Mouse (Mus musculus): ENCODE results near the gene Veph1. TPM values are rescaled to one million over a fixed set of nuclear protein-coding genes. Genes with fewer than 3 reads are reported as not detected.

Veph1 gene
- total RNA-seq, 1 experiment, result 0.67 TPM

DNA sequence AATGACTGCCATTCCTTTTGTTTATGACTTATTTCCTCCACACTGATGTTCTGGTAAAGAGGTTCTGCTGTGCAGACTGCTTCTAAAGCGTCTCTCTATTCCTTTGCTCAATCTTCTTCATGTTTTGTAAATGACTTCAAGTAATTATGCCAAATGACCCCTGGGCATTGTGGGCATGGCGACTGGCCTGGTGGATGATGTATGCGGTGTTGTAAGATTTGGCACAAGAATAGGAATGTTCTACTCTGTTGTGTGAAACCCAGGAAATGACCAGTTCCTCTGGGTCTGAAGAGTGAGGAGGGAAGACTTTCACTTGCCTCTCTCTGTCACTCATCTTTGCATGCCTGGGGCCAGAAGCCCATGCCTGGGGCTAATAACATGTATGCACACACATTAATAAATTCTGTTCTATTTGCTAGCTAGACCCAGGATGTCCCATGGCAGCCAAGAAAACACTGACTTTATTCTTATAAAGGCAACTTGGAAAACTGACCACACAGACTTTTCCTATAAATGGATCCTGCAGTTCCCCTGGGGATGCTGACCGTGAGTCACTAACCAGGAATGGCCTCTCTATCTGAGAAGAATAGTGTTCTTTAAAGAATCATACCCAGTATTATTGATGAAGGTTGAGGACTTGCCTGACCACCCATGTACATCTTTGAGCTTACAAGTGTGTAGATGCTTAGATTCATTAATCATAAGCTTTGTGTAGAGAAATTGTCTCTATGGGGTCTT, 87.6 kb downstream of the Veph1 start:
- Histone ChIP-seq H3K9me3 (ENCODE audit: control insufficient read depth, insufficient read depth, low read depth, low read length) (no peaks in the 10 kb centered on the region), H3K27ac (ENCODE audit: insufficient read depth, low read depth, low read length, poor library complexity, severe bottlenecking) (no peak overlapping the region), H3K4me1 (ENCODE audit: control insufficient read depth in 2 of 2, insufficient read depth in 2 of 2, low read length in 2 of 2, poor library complexity in 1 of 2) (no peaks in the 10 kb centered on the region), H3K9ac (ENCODE audit: insufficient read depth, low read depth, low read length, poor library complexity, severe bottlenecking) (no peak overlapping the region), H3K36me3 (ENCODE audit: control insufficient read depth, insufficient read depth, low read length, poor library complexity, severe bottlenecking) (no peaks in the 10 kb centered on the region), H3K4me3 (ENCODE audit: insufficient read depth in 1 of 2, low read depth in 1 of 2, low read length in 2 of 2, poor library complexity in 1 of 2, severe bottlenecking in 1 of 2) (no peak overlapping the region)
- no peak for DNase-seq (ENCODE audit: low read depth, low spot score)
- in situ Hi-C loops (cut with MboI; ENCODE audit: low sequenced_read_pairs in 2 of 2, unreplicated experiment in 2 of 2), result no loop called here
- no peak for TF ChIP-seq ZC3H11A (IDR thresholded peaks at IDR 0.05; ENCODE audit: borderline replicate concordance, low read depth, low read length)
- no peak for TF ChIP-seq MAFK (IDR thresholded peaks at IDR 0.05; ENCODE audit: insufficient read depth, low read depth, low read length)
- no peak for TF ChIP-seq HCFC1 (IDR thresholded peaks at IDR 0.05; ENCODE audit: borderline replicate concordance, insufficient read depth, low read length)
- no peak for TF ChIP-seq CHD2 (IDR thresholded peaks at IDR 0.05; ENCODE audit: low read depth, low read length)
- no peak for TF ChIP-seq ZNF384 (IDR thresholded peaks at IDR 0.05; ENCODE audit: low read depth, low read length)

DNA sequence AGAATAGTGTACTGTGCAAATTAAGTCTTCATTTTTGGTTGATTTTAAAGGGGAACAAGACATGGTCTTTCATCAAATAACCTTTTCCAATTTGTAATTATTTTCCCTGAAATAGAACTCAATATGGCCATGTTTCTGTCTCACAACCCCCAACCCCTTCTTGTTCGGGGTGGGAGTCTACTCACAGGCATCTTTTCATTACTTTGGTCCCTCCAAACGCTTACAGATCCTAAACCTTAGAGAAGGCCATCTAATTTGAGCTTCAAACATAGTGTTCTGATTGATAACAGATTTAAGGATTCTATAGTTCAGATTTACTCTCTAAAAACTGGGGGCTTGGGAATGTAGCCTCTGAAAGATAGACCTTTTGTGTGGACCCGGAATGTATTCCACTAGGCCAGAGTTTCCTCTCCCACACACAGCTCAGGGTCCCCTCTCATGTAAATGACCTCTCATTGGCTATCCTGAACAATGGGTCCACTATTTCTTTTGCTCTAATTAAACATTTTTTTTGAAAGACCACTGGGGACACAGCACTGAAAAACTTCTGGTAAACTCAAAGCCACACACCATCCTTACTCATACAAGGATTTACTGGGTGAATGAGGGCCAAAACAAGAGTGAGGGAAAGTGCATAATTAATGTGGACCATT, 102.6 kb downstream of the Veph1 start:
- Histone ChIP-seq H3K36me3 (ENCODE audit: control insufficient read depth, insufficient read depth, low read length, poor library complexity, severe bottlenecking) (no peaks in the 10 kb centered on the region), H3K27ac (ENCODE audit: insufficient read depth, low read depth, low read length, poor library complexity, severe bottlenecking) (no peak overlapping the region), H3K9me3 (ENCODE audit: control insufficient read depth, insufficient read depth, low read depth, low read length) (no peaks in the 10 kb centered on the region), H3K4me1 (ENCODE audit: control insufficient read depth in 2 of 2, insufficient read depth in 2 of 2, low read length in 2 of 2, poor library complexity in 1 of 2) (no peaks in the 10 kb centered on the region), H3K9ac (ENCODE audit: insufficient read depth, low read depth, low read length, poor library complexity, severe bottlenecking) (no peak overlapping the region), H3K4me3 (ENCODE audit: insufficient read depth in 1 of 2, low read depth in 1 of 2, low read length in 2 of 2, poor library complexity in 1 of 2, severe bottlenecking in 1 of 2) (no peak overlapping the region)
- in situ Hi-C loops (cut with MboI; ENCODE audit: low sequenced_read_pairs in 2 of 2, unreplicated experiment in 2 of 2), result no loop called here
- no peak for TF ChIP-seq ZNF384 (IDR thresholded peaks at IDR 0.05; ENCODE audit: low read depth, low read length)
- TF ChIP-seq CHD2 (IDR thresholded peaks at IDR 0.05; ENCODE audit: low read depth, low read length), result no peak
- TF ChIP-seq MAFK (IDR thresholded peaks at IDR 0.05; ENCODE audit: insufficient read depth, low read depth, low read length), result no peak
- TF ChIP-seq HCFC1 (IDR thresholded peaks at IDR 0.05; ENCODE audit: borderline replicate concordance, insufficient read depth, low read length), result no peak
- no peak for TF ChIP-seq ZC3H11A (IDR thresholded peaks at IDR 0.05; ENCODE audit: borderline replicate concordance, low read depth, low read length)
- DNase-seq (ENCODE audit: low read depth, low spot score), result no peak

DNA sequence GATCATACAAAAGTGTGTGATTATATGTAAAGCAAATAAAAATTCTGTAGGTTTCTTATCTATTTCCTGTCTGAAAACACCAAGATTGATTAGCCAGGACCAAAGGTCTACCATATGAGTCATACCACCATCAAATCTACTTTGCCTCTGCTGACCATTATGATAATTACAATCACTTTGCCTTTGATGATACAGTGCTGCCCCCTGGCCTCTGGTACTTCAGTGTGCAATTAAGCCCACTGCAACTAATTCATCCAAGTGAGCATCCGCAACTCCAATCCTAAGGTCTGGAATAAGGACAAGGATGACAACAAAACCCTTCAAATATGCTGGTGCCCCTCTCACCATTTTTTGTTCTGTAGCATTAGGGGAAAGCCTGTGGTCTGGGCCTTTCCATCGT, 117.0 kb downstream of the Veph1 start:
- H3K9ac ChIP-seq (ENCODE audit: insufficient read depth, low read depth, low read length, poor library complexity, severe bottlenecking), result no peak overlapping the region
- no peaks in the 10 kb centered on the region for H3K36me3 ChIP-seq (ENCODE audit: control insufficient read depth, insufficient read depth, low read length, poor library complexity, severe bottlenecking)
- H3K27ac ChIP-seq (ENCODE audit: insufficient read depth, low read depth, low read length, poor library complexity, severe bottlenecking), result no peak overlapping the region
- in situ Hi-C loops (cut with MboI; ENCODE audit: low sequenced_read_pairs in 2 of 2, unreplicated experiment in 2 of 2), result no loop called here
- TF ChIP-seq ZNF384 (IDR thresholded peaks at IDR 0.05; ENCODE audit: low read depth, low read length) (no peak), CHD2 (IDR thresholded peaks at IDR 0.05; ENCODE audit: low read depth, low read length) (no peak), HCFC1 (IDR thresholded peaks at IDR 0.05; ENCODE audit: borderline replicate concordance, insufficient read depth, low read length) (no peak), ZC3H11A (IDR thresholded peaks at IDR 0.05; ENCODE audit: borderline replicate concordance, low read depth, low read length) (no peak), MAFK (IDR thresholded peaks at IDR 0.05; ENCODE audit: insufficient read depth, low read depth, low read length) (no peak)
- H3K4me3 ChIP-seq (ENCODE audit: insufficient read depth in 1 of 2, low read depth in 1 of 2, low read length in 2 of 2, poor library complexity in 1 of 2, severe bottlenecking in 1 of 2), result no peak overlapping the region
- no peaks in the 10 kb centered on the region for H3K4me1 ChIP-seq (ENCODE audit: control insufficient read depth in 2 of 2, insufficient read depth in 2 of 2, low read length in 2 of 2, poor library complexity in 1 of 2)
- H3K9me3 ChIP-seq (ENCODE audit: control insufficient read depth, insufficient read depth, low read depth, low read length), result no peaks in the 10 kb centered on the region
- no peak for DNase-seq (ENCODE audit: low read depth, low spot score)

DNA sequence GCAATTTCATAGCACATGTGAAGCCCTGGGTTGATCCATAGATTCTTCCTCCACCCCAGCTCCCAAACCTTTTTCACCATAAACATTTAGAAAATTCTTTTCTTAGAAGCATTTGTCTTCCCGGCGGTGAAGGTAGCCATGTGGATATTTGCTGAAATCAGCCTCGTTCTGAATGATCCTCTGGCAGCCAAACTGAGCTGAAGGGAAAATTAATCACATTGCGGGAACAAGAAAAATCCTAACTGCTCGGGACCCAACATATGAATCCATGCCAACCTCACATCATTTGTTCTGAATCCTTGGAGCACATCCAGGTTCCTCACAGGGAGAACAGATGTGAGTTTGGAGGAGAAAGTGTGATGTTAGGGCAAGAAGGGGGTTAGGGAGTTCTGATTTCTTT, 123.7 kb downstream of the Veph1 start:
- H3K4me3 ChIP-seq (ENCODE audit: insufficient read depth in 1 of 2, low read depth in 1 of 2, low read length in 2 of 2, poor library complexity in 1 of 2, severe bottlenecking in 1 of 2), result no peak overlapping the region
- no peaks in the 10 kb centered on the region for H3K36me3 ChIP-seq (ENCODE audit: control insufficient read depth, insufficient read depth, low read length, poor library complexity, severe bottlenecking)
- H3K9me3 ChIP-seq (ENCODE audit: control insufficient read depth, insufficient read depth, low read depth, low read length), result no peaks in the 10 kb centered on the region
- H3K27ac ChIP-seq (ENCODE audit: insufficient read depth, low read depth, low read length, poor library complexity, severe bottlenecking), result no peak overlapping the region
- no peak for DNase-seq (ENCODE audit: low read depth, low spot score)
- H3K9ac ChIP-seq (ENCODE audit: insufficient read depth, low read depth, low read length, poor library complexity, severe bottlenecking), result no peak overlapping the region
- H3K4me1 ChIP-seq (ENCODE audit: control insufficient read depth in 2 of 2, insufficient read depth in 2 of 2, low read length in 2 of 2, poor library complexity in 1 of 2), result no peaks in the 10 kb centered on the region
- in situ Hi-C loops (cut with MboI; ENCODE audit: low sequenced_read_pairs in 2 of 2, unreplicated experiment in 2 of 2), result no loop called here
- no peak for TF ChIP-seq ZC3H11A (IDR thresholded peaks at IDR 0.05; ENCODE audit: borderline replicate concordance, low read depth, low read length)
- TF ChIP-seq CHD2 (IDR thresholded peaks at IDR 0.05; ENCODE audit: low read depth, low read length), result no peak
- no peak for TF ChIP-seq MAFK (IDR thresholded peaks at IDR 0.05; ENCODE audit: insufficient read depth, low read depth, low read length)
- TF ChIP-seq ZNF384 (IDR thresholded peaks at IDR 0.05; ENCODE audit: low read depth, low read length), result no peak
- no peak for TF ChIP-seq HCFC1 (IDR thresholded peaks at IDR 0.05; ENCODE audit: borderline replicate concordance, insufficient read depth, low read length)
